Mouse (Mus musculus): ENCODE measurements around the gene Mrpl34. TPM values are rescaled to one million over a fixed set of nuclear protein-coding genes. Genes with fewer than 3 reads are reported as not detected.

Gene Mrpl34
- 39.4 and 44.7 TPM in 2 replicates for polyA plus RNA-seq (2012; rRNA removed)

DNA sequence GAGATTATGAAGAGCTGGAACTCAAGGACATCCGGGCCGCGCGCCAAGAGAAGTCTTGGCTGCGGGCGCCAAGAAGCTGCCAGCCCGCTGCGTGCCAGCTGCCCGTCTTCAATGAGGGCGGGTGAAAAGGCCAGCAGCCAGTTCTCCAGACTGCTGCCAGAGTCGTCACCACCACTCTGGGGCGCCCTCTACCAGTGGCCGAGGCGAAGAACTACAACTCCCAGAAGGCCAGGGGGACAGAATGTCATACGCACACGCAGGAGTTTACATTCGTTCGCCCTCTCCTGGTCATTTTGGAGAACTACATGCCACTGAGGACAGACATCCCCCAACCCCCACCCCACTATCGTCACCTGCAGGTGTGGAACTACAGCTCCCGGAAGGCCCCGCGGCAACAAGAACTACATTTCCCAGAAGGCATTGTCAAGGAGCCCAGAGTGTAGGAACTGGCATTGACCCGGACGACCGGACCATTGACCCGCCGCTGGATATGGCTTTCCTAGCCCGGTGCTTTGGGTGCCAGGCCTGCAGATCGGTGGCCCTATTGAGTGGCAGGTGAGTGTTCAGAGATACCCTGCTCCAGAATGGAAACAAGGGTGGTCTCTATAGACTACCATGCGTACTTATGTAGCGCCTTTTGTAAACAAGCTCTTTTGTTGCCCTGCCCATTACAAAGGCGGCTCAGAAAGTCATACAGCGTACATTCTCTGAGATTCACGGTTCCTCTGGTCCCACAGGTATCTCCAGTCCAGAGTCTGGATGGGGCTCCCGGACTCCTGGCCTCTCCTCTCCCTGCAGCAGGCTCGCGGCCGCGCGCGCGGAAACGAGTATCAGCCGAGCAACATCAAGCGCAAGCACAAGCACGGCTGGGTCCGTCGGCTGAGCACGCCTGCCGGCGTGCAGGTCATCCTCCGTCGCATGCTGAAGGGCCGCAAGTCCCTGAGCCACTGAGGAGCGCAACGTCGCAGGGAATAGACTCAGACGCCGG, at the start of gene Mrpl34:
Mrpl34 (plus strand) TSS at position 447 of the 988 bp plus-strand sequence.

DNA sequence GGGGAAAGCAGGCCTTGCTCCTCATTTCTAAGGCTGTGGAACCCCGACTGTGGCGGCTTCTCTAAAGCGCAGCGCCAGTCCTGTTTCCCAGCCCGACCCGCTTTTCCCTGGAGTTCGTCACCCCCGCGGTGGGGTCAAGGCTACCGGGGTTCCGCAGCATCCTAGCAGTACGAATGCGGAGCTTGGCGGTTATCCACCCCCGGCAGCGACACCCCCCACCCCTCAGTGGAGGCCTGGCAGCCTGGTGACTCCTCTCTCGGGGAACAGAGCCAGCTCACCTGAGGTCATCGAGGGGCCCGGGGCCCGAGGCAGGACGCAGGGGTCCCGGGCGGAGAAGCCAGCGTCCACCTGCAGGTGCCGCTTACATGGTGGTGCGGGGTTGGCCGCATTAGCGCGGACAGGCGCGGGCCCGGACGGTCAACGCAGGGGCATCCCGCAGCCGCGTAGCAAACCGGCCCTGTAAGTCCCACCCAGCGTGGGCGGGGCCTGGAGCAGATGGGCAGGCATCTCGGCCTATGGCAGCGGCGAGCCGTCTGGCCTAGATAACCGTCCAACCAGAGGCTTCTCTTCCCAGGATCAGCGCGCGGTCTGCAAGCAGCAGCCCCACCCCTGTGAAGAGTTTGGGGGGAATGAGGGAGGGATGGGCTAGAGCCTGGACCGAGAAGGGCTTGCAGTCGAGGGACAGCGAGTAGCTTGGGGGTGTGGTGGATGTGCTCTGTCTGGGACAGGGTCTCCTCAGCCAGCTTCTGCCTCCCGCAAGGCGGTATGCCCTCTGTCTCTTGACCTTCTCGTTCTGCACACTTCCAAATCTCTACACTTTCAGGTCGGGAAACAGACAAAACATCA, 1.3 kb upstream of the Mrpl34 start, which contains the start of gene Abhd8:
Abhd8 (minus strand) TSS at position 468 of the 846 bp plus-strand sequence.

DNA sequence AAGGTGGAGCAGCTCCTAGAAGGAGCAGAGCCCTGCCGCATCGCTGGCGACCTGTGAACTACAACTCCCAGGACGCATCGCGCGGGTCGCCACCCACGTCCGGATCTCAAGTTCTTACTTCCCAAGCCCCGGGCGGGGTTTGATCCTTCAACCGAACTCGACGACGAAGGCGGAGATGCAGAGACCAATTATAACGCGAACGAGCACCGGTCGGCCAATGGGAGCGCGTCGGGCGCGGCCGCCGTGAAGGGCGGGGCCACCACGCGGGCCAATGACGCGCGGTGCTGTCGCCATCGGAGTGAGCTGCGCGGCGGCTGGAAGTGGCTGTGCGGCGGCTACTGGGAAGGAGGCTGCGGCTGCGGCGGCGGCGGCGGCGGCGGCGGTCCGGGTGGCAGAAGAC, 4.2 kb downstream of the Mrpl34 start, which contains the start of gene Dda1:
Dda1 (plus strand) TSS at position 284 of the 400 bp plus-strand sequence.

DNA sequence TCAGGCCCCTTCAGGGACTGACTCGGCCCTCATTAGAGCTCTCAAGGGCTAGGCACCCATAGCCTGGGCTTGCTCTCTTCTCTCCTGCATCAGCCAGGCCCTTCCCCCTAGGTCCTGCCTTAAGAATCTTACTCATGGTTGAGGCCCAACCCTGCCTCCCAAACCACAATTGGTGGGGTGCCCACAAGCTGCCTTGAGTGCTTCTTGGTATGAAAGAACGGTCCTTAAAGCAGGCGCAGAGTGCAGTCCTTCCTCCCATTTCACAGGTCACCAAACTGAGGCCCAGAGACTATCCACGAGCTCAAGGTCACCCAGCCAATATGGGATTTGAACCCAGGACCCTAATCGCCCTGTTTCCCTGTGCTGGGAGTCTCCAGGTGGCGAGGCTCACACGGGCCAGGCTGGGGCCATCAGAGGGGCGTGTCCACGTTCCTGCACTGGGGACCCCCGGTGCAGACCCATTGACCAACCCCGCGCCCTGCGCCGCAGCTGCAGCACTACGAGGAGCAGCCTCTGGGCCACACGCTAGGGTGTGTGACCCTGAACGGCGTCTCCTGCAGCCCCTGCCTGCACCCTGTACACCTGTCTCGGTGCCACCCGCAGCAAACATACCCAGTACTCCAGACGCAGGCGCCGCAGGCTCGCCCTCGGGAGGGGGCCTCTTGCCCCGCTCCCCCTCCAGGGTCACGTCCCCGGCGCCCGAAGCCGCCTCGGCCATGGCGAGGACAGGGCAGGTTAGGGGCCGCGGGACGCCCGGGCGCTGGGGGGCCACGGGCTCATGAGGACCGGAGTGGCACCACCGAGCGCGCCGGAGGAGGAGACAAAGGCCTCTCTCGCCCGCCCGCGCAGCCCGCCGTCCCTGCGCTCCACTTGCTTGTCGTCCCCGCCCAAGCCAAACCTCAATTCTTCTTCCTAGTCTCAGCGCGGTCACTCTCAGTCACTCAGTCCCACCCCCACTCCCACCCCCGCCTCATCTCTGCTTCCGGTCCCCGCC, 20.7 kb downstream of the Mrpl34 start, which contains the start of gene Ano8:
Ano8 (minus strand) TSS at position 822 of the 994 bp plus-strand sequence.

DNA sequence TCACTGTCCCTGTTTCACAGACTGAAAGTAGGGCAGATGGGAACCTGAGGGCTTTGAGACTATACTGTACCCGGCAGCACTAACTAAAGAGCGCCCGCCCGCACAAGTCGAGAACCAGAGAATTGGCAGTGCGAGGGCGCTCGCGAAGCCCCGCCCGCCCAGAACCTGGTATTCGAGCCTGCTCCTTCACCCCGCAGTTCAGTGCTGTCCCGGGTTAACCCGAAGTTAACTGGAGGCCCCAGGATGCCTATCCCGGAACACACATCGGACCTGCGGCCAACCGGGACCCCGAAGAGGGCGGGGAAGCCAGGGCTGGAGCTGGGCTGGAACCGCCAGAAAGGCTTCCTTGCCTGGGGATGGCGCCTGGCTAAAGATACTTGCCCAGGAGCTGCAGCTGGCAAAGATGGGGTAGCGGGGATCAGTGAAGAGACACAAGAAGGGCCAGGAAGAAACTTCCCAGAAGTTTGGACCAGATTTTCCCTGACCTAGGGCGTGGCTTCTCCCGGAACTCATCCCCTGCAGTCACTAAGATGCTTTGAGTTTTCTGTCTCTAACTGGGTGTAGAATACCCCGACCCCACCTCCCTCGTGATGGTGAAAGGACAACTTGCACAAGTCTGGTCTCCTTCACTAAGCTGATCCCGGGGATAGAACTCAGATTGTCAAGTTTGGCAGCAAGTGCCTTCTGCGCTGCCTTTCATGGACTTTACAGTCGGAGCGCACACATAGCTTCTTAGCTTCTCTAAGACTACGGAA, 23.1 kb downstream of the Mrpl34 start, which contains the start of gene Gtpbp3:
Gtpbp3 (plus strand) TSS at position 413 of the 755 bp plus-strand sequence.

DNA sequence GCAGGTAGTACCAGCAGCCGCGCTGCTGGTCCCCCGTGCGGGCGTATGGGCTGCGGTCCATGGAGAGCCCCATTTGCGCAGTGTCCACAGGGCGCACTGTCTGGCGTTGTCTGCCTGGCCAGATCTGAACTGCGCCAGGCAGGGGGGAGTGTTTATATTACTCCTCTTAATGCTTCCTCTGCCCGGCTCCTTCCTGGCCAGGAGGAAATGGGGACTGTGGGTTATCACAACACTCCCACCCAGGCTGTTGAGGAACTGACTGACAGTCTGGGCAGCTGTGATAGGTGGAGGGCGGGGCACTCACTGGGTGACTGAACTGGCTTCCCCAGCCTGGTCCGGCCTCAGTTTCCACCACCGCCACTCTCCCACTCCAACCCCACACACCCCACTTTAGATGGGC, 46.9 kb downstream of the Mrpl34 start, which contains the start of gene Plvap:
Plvap (minus strand) TSS at position 109 of the 400 bp plus-strand sequence.

Other genes with a start within 250 kb of the Mrpl34 start
- 5.3 and 6.7 TPM in 2 replicates for gene Myo9b, start 192.2 kb upstream of the Mrpl34 start, polyA plus RNA-seq (2012; rRNA removed)
- gene Haus8, start 192.0 kb upstream of the Mrpl34 start, polyA plus RNA-seq (2012; rRNA removed) = 24.5 and 24.8 TPM in 2 replicates
- 53.8 and 56.8 TPM in 2 replicates for gene Use1, start 98.1 kb upstream of the Mrpl34 start, polyA plus RNA-seq (2012; rRNA removed)
- 3.0 and 3.1 TPM in 2 replicates for gene Ocel1, start 93.7 kb upstream of the Mrpl34 start, polyA plus RNA-seq (2012; rRNA removed)
- gene Nr2f6, start 83.0 kb upstream of the Mrpl34 start, polyA plus RNA-seq (2012; rRNA removed) = 15.0 and 18.0 TPM in 2 replicates
- gene Ushbp1, start 69.2 kb upstream of the Mrpl34 start, polyA plus RNA-seq (2012; rRNA removed) = 3.0 and 3.2 TPM in 2 replicates
- 51.3 and 56.2 TPM in 2 replicates for gene Babam1, start 68.1 kb upstream of the Mrpl34 start, polyA plus RNA-seq (2012; rRNA removed)
- gene Ankle1, start 58.9 kb upstream of the Mrpl34 start, polyA plus RNA-seq (2012; rRNA removed) = 45.6 and 52.2 TPM in 2 replicates
- gene Abhd8, start 1.3 kb upstream of the Mrpl34 start, polyA plus RNA-seq (2012; rRNA removed) = 6.4 and 6.5 TPM in 2 replicates
- gene Dda1, start 4.2 kb downstream of the Mrpl34 start, polyA plus RNA-seq (2012; rRNA removed) = 21.8 and 25.0 TPM in 2 replicates
- 1.3 and 1.8 TPM in 2 replicates for gene Ano8, start 21.0 kb downstream of the Mrpl34 start, polyA plus RNA-seq (2012; rRNA removed)
- gene Gtpbp3, start 23.1 kb downstream of the Mrpl34 start, polyA plus RNA-seq (2012; rRNA removed) = 8.4 and 8.9 TPM in 2 replicates
- gene Plvap, start 46.8 kb downstream of the Mrpl34 start, polyA plus RNA-seq (2012; rRNA removed) = 15.8 TPM in 2 replicates
- 0.12 and 0.18 TPM in 2 replicates for gene Ccdc194, start 60.8 kb downstream of the Mrpl34 start, polyA plus RNA-seq (2012; rRNA removed)
- gene Bst2, start 72.5 kb downstream of the Mrpl34 start, polyA plus RNA-seq (2012; rRNA removed) = 47.6 and 62.9 TPM in 2 replicates
- 24.0 and 26.3 TPM in 2 replicates for gene Mvb12a, start 78.0 kb downstream of the Mrpl34 start, polyA plus RNA-seq (2012; rRNA removed)
- gene Tmem221, start 93.9 kb downstream of the Mrpl34 start, polyA plus RNA-seq (2012; rRNA removed) = 0.17 and 0.28 TPM in 2 replicates
- not detected in 2 replicates for gene Nxnl1, start 101.6 kb downstream of the Mrpl34 start, polyA plus RNA-seq (2012; rRNA removed)
- gene Slc27a1, start 103.9 kb downstream of the Mrpl34 start, polyA plus RNA-seq (2012; rRNA removed) = 1.6 and 1.9 TPM in 2 replicates
- 40.2 and 45.8 TPM in 2 replicates for gene Pgls, start 127.2 kb downstream of the Mrpl34 start, polyA plus RNA-seq (2012; rRNA removed)
- gene Fam129c, start 132.7 kb downstream of the Mrpl34 start, polyA plus RNA-seq (2012; rRNA removed) = 0.89 and 1.0 TPM in 2 replicates
- gene Colgalt1, start 146.0 kb downstream of the Mrpl34 start, polyA plus RNA-seq (2012; rRNA removed) = 30.1 and 32.1 TPM in 2 replicates
- gene Unc13a, start 206.8 kb downstream of the Mrpl34 start, polyA plus RNA-seq (2012; rRNA removed) = 0.08 and 0.20 TPM in 2 replicates
- gene Jak3, start 211.3 kb downstream of the Mrpl34 start, polyA plus RNA-seq (2012; rRNA removed) = 3.4 and 4.0 TPM in 2 replicates
- 0.70 and 1.2 TPM in 2 replicates for gene Insl3, start 224.3 kb downstream of the Mrpl34 start, polyA plus RNA-seq (2012; rRNA removed)
- gene B3gnt3, start 236.8 kb downstream of the Mrpl34 start, polyA plus RNA-seq (2012; rRNA removed) = 1.7 and 1.9 TPM in 2 replicates

Data from liver, embryonic 14 days (tissue).